Mouse (Mus musculus) urinary bladder, postnatal 36 days (tissue): ENCODE results near the gene Map4k3.

Experiments
- DNase-seq, 2 experiments: peaks; one replicate each; pipeline ENCODE4 v3.0.0; 2022; ENCODE audit warnings: low spot score in 2 of 2, mixed read lengths in 1 of 2

Gene Map4k3

GRCm38 (mm10) chr17:80729825-80730224 lies 1.5 kb upstream of the Map4k3 start:
- DNase-seq, result no peak

- DNase-seq, result no peak
These were observed 930 bp upstream of the Map4k3 start for GRCm38 (mm10) chr17:80729080-80729749.

DNA sequence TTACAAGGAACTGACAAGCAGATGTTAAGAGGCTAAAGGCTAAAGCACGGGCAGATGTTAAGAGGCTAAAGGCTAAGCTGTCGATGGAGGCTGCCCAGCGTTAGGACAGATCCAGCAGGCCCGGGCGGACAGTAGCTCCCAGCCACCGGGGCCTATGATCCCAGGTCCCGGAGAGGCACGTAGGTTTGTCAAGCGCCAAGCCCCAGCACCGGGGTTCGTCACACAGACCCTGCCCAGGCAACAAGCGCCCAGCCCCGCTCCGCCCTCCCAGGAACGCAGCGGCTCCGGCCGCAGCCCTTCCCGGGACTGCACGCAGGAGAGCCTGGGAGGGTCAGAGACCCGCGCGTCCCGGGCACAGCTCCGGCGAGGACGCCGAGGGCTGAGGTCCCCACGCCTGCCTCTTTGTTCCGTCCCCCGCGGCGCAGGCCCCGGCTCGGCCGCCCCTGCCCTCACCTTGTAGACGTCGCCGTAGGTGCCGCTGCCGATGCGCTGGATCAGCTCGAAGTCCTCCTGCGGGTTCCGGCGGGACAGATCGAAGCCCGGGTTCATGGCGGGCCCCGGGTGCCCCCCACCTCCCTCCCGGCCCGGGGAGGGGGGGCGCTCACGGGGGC lies 839 bp downstream of the Map4k3 start:
- peak; percentile 48 to 60 for DNase-seq

DNA sequence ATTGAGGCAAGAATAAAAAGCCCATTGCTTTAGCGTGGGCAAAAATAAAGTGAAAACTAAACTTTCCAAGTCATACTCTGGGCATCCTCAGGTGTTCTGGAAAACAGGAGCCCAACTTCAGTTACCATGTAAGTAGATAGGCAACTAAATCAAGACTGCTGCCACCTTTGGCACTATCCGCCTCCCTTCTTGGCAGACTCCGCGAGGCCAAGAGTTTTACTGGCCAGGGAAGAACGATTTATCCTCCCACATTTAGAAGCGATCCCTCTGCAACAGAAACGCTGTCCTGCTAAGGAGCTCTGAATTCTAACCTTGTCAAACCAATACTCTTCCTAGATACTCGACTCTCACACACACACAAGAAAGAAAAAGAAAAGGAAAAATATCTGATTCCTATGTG lies 1.5 kb downstream of the Map4k3 start:
- DNase-seq, result peak in 1 of 2 experiments; percentile 53

- no peak for DNase-seq
These were observed 5.2 kb downstream of the Map4k3 start for GRCm38 (mm10) chr17:80723092-80723491.

DNA sequence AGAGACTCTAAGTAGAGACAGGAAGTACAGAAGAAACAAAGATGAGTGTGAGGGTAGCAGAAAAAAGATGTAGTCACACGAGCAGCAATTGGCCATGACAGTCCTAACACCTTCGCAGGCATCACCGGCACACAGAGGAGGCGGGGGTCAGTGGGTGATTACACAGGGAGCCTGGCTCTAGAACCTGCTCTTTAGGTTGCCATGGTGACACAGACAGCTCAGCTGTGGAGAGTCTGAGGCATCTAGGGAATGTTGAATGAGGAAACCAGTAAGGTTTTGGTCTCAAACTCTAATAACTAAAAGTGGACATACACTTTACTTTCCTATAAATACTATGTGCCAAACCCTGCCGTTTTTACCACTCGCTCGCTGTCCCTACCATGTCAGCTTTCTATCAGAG lies 6.6 kb downstream of the Map4k3 start:
- DNase-seq, result no peak

GRCm38 (mm10) chr17:80719309-80719708 lies 9.0 kb downstream of the Map4k3 start:
- no peak for DNase-seq

- DNase-seq, result no peak
These were observed 10.0 kb downstream of the Map4k3 start for GRCm38 (mm10) chr17:80718243-80718642.

- DNase-seq, result no peak
These were observed 14.7 kb downstream of the Map4k3 start for GRCm38 (mm10) chr17:80713588-80713987.

- DNase-seq, result no peak
These were observed 18.1 kb downstream of the Map4k3 start for GRCm38 (mm10) chr17:80709921-80710838.

- no peak for DNase-seq
These were observed 19.5 kb downstream of the Map4k3 start for GRCm38 (mm10) chr17:80708803-80709202.

GRCm38 (mm10) chr17:80707176-80707575 lies 21.1 kb downstream of the Map4k3 start:
- no peak for DNase-seq

- no peak for DNase-seq
These were observed 21.7 kb downstream of the Map4k3 start for GRCm38 (mm10) chr17:80706608-80707007.

- DNase-seq, result no peak
These were observed 26.6 kb downstream of the Map4k3 start for GRCm38 (mm10) chr17:80701687-80702086.

DNA sequence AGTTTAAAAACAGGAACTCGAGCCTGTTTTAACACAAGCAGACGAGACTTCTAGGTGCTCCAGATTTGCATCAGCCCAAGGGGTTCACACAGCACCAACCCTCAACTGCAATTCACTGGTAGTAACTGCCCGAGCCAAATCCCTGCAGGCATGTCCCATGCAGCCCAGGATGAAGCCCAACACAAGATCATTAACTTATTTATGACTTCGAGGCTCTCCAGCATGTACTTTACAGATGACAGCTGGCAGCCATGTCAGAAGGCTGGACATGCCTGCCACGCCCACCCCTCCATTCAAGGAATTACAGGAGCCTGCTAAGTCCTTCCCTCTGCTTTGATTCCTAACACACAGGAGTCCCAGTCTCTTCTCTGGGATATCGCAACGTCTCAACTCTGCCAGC lies 29.4 kb downstream of the Map4k3 start:
- DNase-seq, result no peak

GRCm38 (mm10) chr17:80698191-80698901 lies 29.9 kb downstream of the Map4k3 start:
- no peak for DNase-seq

DNA sequence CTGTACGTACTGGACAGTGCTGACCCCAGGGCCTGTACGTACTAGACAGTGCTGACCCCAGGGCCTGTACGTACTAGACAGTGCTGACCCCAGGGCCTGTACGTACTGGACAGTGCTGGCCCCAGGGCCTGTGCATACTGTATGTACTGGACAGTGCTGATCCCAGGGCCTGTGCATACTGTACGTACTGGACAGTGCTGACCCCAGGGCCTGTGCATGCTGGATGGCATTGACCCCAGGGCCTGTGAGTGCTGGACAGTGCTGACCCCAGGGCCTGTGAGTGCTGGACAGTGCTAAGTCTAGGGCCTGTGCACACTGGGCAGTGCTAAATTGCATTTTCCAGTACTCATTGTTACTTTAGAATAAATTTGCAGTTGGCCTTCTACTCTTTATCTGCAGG lies 31.3 kb downstream of the Map4k3 start:
- no peak for DNase-seq

DNA sequence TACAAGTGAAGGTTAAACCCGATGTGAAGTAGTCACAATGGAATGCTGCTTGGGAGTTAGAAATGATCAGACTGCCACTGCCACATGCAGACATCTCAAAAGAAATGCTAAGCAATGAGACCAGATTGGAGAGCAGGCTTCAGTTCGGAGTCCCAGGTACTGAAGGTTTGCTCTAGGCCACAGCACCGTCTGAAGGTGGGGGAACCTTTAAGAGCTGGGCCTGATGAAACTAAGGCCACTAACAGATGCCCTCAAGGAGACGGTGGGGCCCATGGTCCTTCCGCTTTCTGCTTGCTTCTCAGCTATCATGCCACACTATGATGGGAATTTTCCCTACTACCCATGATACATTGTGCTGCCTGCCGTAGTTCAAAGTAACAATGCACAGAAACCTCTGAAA lies 32.1 kb downstream of the Map4k3 start:
- DNase-seq, result no peak

GRCm38 (mm10) chr17:80693707-80694106 lies 34.6 kb downstream of the Map4k3 start:
- no peak for DNase-seq

- DNase-seq, result no peak
These were observed 36.1 kb downstream of the Map4k3 start for GRCm38 (mm10) chr17:80692183-80692582.

GRCm38 (mm10) chr17:80688701-80689100 lies 39.6 kb downstream of the Map4k3 start:
- no peak for DNase-seq

DNA sequence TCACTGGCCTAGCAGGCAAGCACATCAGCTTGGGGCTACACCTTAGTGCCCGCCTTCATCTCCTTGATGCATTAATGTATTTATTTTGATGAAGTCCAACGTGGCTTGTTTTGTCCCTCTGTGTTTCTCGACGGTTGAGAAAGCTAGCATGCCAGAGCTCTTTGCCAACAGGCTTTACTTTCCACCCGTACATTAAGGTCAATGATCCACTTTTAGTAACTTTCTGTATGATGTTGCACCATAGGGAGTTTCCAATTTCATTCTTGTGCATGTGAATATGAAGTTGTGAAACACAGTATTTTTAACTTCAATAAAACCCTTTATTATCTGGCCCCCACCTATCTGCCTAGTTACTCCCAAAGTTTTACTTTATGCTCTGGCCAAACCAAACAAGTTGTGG lies 42.2 kb downstream of the Map4k3 start:
- DNase-seq, result no peak
